Mouse (Mus musculus): ENCODE measurements around the gene Col18a1. TPM values are rescaled to one million over a fixed set of nuclear protein-coding genes. Genes with fewer than 3 reads are reported as not detected.

Gene Col18a1
- total RNA-seq, 2 experiments from 2014 or later: 3.1 to 4.4 TPM

DNA sequence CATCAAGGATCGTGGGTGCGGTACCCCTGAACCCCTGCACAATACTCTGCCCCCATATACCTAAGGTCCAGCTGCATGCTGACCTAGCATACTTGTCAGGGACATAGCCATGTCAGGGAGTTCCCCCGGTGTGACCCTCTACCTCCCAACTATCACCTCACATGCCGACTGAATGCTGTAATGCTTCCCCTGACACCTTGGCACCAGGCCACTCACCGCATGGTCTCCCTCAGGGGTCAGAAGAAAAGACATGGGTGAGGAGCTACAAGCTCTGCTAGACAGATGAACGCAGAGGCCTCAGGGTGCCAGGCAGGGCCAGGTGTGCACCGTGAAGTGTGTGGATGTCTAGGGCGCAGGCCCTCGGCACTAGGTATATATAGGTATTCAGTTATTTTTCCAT, 56.3 kb downstream of the Col18a1 start:
- no peak for DNase-seq

DNA sequence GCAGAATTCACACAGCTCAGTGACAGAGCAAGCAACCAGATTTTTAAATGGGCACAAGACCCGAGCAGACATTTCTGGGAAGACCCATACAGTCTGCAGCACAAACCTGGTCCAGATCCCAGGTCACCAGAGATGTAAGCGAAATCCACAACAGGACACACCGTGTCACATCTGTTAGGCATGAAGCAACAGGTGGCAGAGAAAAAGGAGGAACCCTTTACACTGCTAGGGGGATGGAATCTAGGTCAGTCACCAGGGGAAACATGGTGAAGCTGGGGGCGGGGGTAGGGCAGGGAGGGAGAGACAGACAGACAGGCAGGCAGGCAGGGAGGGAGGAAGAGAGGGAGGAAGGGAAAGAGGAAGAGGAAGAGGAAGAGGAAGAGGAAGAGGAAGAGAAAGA, 58.2 kb downstream of the Col18a1 start:
- DNase-seq: no peak

DNA sequence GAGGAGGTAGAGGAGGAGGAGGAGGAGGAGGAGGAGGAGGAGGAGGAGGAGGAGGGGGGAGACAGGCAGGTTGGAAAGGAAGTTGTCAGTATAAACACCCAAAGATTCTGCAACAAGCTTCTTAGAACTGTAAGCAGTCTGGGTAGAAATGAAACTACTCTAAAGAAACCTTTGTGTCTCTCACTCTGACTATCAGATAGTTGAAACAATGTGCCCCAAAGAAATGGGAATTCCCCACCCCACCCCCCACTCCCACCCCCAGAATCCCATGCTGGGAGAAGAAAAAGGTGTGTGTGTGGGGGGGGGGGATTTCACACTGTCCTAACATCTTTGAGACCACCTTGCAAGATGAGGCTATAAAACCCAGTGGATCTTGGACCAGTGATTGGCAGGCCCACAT, 62.0 kb downstream of the Col18a1 start:
- no peak for DNase-seq

DNA sequence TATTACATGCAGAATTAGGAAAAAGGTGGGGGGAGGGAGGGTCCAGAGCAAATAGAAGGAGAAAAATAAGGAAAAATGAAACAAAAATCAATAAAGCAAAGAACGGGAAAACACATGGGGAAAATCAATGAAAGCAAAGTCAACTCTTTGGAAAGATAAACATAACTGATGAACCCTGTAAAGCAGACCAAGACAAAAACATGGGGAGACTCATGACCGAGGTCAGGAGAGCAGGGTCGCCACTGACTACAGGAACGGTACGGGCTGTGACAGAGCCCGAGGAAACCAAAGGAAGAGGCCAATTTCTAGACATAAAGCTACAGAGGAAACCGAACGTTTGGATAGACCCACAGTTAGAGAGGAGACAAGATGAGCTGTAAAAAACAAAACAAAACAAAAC, 62.7 kb downstream of the Col18a1 start:
- DNase-seq: no peak

DNA sequence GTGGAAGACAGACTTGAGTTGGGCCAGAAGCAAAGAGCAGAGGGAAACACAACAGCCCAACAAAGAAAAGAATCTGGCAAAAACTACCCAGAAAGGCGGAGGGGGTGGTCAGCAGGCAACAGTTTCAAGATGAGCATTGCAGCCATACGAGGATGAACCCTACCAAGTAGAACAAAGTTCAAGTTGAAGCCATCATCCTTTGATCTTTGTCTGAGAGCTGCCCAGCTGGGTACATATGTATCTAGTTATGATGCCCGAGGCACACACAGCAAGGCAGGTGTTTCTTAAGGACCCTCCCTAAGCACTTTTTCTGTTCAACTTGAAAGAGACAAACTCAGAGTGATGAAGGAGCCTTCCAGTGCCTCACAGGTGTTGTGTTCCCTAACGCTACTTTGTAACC, 66.6 kb downstream of the Col18a1 start:
- no peak for DNase-seq

DNA sequence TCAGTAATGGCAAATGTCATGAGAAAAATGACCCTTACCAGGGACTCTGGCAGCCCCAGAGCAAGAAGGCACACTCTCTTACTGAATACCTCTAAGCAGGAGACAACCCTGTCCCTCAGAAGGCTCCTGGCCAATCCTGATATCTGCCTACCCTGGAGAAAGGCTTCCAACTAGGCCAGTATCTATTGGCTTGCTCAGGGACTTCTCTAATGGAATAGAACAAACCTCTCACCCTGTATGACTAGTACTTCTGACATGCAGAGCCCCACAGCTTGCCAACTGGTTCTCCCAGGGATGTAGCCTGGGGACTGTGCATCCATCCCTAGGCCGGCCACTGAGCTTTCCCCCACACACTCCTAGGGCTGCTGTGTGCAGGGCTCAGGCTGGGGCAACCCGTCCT, 67.7 kb downstream of the Col18a1 start:
- DNase-seq: no peak

DNA sequence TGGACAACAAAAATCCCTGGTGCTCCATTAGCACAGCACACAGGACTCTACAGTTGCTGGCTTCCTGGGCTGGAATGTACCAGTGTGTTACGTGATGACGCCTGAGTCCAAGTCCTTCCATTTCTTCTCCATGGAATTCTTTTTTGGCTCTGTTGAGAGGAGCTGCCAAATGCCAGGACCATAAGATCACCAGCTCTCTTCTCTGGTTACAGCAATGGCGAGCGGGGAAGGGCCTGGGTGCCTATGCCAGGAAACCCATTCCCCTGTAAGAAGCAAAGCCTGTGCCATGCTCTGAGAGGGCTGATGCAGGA, 68.5 kb downstream of the Col18a1 start:
- no peak for DNase-seq

DNA sequence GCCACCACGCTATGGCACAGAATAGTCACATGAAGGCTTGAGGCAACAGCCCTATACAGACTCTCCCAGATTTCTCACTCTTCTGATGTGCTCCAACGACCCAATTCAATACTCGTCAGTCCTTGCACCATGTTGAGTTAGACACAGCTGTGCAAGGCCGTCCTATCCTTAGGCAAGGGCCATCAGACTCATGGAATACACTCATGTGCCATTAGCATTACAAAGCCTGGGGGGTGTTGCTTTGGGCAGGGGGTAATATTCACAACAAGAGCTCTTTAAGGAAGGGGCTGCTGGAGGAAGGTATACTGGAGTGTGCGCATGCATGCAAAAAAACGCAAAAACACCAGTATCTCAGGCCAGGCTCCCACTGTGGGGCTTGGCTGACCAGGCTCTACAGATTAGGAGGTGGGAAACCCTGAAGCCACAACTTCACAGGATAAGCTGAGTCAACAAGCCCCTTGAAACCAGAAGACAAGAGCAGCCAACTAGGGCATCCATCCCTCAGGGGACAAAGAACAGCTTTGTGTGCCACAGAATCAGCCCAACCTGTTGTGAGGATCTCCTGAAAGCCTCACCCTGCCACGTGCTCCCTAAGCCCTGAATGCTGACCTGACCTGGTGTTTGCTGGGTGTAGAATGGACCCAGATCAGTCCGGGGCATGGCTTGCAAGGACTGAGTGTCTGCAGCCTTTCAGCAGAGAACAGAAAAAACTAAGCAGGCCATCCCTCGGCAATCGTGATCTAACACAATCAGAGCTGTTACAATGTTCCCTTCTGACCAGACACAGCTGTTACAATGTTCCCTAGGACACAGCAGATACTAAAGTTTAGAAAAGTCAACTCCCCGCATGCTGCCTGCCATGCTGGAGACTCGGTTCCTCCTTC, 69.1 kb downstream of the Col18a1 start:
- no peak for DNase-seq

DNA sequence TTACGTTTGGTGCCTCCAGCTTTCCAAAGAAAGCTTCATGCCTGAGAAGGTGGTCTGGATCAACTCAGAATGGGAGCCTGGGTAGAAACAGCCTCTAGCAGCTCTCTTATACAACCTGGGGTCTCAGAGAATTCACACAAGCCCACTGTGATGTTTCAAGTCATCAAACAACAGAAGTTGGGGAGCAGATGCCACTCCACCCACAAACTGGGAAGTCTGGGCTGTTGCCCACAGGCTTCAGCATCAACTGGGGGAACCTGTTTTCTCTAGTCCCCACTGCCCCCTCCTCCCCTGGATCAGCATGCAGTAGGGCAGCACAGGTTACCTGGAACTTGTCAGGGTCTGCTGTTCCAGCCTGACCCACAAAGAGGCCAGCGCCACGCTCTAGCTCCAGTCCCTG, 70.7 kb downstream of the Col18a1 start:
- DNase-seq: peak in 1 of 2 experiments; percentile 36

DNA sequence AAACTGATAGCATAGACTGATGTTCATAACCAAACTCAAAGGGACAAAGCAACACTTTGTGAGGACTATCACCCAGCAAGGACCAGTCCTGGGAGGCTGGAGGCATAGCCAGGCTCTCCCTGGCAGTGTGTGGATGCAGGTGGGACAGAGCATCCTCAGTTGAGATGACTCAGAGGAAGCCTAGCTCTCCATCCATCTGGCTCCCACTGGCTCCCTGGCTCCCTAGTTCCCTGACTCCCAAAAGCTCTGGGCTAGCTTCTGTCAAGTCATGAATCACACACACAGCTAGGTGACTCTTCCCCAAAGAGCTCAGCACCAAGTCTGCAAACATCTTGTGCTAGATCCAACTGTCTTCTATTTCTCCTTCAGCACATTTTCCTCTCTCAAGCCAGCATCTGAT, 72.5 kb downstream of the Col18a1 start:
- DNase-seq: peak in 1 of 2 experiments; percentile 26

DNA sequence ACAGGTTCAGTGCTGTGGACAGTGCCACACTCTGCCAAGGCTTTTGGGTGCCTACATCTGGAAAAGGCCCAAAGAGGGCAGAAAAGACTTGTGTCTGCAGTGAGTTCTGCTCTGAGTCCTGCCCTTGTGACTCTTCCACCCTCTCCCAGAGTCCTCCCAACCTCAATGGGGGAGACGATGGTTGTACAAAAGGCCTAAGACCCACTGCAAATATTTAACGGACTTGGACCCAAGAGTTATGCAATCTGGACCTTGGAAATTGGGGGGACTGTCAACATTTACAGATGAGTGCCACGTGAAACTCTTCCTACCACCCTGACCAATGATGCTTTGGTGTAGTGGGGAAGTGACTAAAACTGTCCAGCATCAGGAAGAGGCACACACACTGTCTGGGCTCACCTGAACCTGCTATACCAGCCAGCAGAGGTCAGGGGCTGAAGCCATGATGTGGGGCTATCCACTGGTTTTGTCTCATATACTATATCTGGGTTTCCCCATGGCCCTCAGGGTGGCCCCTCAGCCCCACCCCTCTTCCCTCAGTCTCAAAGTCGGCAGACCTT, 74.7 kb downstream of the Col18a1 start:
- DNase-seq: no peak

DNA sequence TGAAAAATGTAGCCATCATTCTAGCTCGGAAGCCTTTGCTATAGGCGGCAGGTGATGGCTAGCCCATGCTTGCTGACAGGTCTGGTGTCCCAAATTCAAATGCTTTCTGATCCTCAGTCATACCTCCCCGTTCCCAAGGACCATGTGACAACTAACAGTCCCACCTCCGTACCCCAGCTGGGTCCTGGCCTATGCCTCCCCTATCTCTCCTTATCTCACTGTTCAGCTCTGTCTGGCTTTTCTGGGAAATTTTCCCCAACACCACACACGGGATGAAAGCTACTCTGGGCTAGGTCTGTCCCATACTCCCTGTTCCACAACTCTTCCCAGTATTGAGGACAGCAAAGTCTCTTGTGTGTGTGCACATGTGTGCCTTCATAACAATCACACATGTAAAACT, 76.3 kb downstream of the Col18a1 start:
- DNase-seq: no peak

DNA sequence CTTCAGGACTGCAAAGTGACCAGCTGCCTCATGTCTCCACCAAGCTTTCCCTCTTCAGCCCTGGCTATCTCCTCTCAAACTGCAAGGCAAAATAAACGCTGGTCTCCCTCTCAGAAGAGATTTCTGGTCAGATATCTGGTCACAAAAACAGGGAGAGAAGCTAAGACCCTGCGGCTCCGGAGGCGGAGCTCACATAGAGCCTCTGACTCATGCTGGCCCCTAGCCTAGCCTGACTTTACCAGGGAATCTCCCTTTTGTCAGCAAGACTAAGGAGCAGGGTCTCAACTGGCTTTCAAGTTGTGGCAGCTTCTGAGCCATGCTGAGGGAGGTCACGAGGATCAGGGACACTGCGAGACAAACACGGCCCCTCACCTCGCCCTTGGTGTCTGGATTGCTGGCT, 77.0 kb downstream of the Col18a1 start:
- DNase-seq: no peak

DNA sequence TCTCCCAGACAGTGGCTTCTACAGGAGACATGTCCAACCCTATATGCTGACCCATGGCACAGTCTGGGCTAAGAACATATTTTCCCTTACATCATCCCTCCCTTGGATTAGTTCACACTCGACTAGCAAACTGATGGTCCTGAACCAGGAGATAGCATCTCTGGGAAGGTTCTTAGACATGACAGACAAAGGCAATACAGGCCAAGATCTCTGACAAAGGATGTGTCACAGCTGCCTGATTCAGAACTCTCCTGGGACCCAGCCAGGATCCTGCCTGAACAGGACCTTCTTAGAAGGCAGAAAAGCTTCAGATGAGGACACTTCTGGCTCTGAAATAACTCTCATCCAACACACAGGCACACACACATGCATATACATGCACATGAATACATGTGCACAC, 81.8 kb downstream of the Col18a1 start:
- DNase-seq: no peak

DNA sequence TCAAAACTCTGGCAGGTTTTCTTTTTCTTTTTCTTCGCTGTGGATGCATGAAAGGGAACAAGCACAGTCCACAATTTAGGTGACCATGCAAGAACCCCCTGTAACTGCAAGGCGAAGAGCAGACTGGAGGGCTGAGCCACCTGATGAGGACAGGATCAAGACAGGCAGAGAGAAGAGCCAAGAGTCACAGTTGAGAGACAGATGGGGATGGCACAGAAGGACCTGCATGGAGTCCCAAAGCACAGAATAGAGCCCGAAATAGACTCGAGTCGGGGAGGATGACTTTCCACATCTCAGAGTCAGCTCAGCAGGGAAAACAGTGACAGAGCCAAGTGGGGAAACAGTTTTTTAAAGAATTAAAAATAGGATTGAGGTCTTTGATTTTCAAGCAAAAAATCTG, 83.4 kb downstream of the Col18a1 start:
- no peak for DNase-seq

DNA sequence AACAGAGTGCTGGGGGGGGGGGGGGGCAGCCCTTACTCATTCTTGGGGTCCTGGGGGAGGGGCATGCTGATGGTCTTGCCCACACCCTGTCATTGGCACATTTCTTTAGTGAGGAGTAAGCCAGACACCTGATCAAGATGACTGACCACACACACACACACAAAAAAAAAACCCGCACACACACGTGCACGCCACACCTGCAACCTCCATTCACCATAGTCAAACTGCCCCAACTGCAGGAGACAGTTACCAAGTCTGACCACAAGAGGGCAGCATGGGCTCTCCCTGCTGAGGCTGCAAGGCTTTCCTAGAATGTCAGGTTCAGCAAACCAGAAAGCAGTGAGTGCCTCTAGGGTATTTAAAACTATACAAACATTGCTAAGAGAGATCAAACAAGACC, 83.9 kb downstream of the Col18a1 start:
- peak; percentile 66 to 76 for DNase-seq

DNA sequence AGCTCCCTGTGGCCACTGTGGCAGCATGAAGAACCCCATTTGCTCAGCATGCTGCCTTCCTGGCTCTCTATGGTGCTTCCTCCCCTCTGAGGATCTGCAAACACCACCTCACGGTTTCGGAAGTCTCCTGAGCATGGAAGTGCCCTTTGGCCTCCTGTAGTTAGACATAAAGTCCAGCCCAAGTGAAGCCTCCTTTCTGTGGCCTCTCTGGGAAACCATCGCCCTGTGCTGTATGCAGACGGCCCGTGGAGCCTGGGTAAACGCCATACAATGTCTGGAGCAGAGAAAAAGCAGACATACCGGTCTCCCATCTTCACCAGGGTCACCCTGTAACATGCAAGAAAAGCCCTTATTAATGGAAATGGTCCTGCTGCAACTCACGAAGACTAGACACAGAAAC, 87.4 kb downstream of the Col18a1 start:
- no peak for DNase-seq

DNA sequence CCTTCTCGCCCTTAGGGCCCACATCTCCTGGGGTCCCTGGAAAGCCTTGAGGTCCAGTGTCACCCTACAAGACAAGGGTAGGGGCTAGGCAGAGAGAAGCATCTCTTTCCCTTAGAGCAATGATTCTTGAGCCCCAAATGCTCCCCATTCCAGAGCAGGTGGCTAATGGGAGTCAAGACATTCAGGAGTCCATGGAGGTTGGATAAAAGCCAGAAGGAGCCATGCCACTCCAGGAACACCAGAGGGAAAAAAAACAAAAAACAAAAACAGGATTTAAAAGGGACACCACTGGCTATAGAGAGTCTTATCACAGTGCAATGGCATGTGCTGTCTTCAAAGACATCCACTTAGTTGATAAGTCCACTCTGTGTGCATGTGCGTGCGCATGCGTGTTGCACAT, 87.9 kb downstream of the Col18a1 start:
- no peak for DNase-seq

DNA sequence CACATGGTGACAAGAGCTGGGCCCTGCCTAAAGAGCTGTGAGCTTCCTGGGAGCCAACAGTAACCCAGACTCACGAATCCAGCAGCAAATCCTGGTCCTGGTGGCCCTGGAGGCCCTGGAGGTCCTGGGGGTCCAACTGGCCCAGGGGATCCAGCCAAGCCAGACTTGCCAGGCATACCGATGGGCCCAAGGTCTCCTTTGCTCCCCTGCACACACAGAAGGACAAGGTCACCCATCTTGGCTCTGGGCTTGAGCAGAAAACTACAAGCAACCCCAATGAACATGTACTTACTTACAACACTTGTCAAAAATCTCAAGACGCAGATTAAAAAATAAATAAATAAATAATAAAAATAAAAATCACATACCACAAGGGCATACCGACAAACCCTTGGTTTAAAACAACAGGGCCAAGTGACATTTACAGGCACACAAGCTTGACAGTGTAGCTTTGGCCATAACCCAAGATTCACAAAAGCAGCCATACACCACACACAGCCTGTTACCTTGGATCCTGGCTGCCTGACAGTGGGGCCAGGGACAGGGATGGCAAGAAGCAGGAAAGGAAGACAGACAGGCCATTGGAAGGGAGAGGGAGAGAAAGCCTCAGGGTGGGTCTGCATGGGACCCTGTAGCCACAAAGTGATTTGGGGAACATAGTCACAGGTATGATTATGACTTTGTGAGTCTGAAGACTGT, 91.9 kb downstream of the Col18a1 start:
- DNase-seq: no peak

DNA sequence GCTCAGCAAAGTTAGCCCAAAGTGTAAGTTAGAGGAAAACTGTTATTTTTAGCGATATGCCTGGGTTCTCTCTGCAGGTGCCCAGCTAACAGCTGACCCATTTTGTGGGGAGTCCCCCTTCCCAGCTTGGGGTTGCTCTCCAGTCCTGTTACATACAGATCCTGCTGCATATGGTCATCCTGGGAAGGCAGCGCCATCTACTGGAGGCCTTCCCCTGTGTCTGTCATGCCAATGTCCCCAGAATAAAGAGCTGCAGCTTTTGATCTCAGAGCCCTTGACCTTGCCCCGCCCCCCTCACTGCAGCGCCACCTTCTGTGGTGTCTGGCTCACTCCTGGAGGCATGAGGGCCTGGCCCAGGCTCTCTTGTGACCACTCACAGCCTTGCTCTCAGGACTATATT, 96.3 kb downstream of the Col18a1 start:
- DNase-seq: peak; percentile 31 to 39

DNA sequence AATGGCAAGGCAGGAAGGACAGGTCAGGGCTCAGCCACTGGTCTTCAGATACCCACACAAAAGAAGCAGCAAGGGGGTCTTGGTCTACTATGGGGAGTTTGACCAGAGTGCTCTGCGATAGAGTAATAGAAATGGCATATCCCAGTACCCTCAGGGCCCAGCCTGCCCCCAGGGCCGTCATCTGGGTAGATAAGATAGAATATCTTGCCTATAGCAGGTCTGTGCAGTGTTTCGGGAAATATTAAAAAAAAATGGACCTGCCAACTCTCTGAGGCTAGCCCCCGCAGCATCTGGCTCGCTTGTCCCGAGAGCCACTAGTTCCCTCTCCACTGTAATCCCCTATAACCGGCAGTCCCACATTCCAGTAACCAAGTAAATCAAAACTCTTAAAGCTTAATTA, 97.9 kb downstream of the Col18a1 start:
- no peak for DNase-seq

DNA sequence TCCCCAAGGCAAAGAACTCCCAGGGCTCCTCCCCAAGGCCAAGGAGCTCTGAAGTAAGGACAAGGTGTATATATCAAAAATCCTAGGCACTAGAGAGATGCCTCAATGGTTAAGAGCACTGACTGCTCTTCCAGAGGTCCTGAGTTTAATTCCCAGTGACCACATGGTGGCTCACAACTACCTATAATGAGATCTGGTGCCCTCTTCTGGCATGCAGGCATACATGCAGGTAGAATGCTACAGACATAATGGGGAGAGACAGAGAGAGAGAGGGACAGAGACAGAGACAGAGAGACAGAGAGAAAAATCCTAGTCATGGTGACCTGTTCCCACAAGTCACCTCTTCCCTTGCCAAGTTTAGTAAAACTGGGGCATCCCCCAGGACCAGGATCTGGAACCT, 101.7 kb downstream of the Col18a1 start:
- no peak for DNase-seq

DNA sequence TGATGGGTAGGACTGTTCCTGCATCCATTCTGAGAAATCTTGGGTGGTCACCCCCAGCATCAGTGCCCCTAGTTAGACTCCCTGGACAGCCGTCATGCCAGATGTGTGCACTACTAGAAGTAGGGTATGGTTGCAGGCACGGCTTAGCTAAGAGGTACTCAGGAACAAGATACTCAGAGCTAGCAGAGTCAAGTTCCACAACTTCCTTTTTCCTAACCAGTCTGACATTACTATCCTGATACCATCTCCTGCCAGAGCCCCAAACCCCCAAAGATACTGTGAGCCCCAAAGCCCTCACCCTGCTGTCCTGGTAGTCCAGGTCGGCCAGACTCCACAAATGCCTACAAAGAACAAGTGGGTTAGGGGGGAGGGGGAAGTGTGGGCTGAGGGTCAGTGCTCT, 102.1 kb downstream of the Col18a1 start:
- DNase-seq: no peak

DNA sequence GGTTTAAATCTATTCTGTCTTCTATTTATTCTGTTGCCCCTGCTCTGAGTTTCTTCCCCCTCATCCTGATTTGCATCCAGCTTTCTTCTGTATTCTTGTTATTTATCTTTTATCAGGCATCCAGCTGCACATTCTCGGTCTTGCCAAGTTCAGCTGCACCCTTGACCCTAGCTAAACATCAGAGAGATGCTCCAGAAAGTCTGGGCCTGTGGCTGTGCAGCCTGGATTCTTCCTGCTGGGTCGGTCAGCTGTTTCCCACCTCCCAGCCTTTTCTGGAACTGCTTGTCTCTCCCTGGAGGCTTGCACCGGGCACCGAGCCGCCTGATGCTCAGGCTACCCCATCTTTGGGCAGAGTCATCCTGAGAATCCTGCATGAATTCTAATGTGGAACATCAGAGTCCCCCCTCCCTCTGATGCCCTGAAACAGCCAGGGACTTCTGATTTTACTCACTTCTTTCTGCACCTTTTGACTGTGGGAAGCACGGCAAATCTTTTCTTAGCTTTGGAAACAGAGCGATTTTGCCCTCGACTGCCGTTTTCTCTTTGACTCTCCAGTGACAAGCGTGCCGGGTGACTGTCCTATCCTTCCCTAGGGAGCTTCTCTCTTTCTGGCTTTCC, 103.8 kb downstream of the Col18a1 start:
- no peak for DNase-seq

Data from layer of hippocampus, postnatal 36 days (tissue).